Mouse (Mus musculus) gastrocnemius, adult 2 months (tissue): Measurements from ENCODE around the gene Alkbh5. TPM values are rescaled to one million over a fixed set of nuclear protein-coding genes. Genes with fewer than 3 reads are reported as not detected.
"Not testable (repeated sequence)": the region's sequence is repeated elsewhere in the genome, so short reads cannot be mapped to it uniquely, and the experiment has no call there.

Experiments used
- DNase-seq: peaks from one replicate; pipeline ENCODE4 v3.0.0; 2022
- H3K27ac ChIP-seq: fragments of 200-600 bp; 2 replicates; pipeline ENCODE4 v1.8.1; 2022; ENCODE audit warnings: mild to moderate bottlenecking
- H3K4me3 ChIP-seq: fragments of 200-600 bp; 2 replicates; pipeline ENCODE4 v1.8.1; 2022; ENCODE audit warnings: mild to moderate bottlenecking, moderate library complexity
- CTCF ChIP-seq: fragments of 200-600 bp; IDR thresholded peaks from 2 replicates; pipeline ENCODE4 v1.8.1; 2022; ENCODE audit warnings: antibody characterized with exemption, mild to moderate bottlenecking, moderate library complexity
- intact Hi-C: fragments of 180-260 bp; cut with DNase I; formaldehyde crosslinking; loops from one replicate; pipeline ENCODE4 v1.15.1; 2025
- total RNA-seq, 2 experiments: library from RNA; stranded (reverse); gene quantifications; 2 replicates each; pipeline ENCODE4 v1.2.3; 2021

Alkbh5 gene
- total RNA-seq, 2 experiments from 2014 or later = 115 to 122 TPM

DNA sequence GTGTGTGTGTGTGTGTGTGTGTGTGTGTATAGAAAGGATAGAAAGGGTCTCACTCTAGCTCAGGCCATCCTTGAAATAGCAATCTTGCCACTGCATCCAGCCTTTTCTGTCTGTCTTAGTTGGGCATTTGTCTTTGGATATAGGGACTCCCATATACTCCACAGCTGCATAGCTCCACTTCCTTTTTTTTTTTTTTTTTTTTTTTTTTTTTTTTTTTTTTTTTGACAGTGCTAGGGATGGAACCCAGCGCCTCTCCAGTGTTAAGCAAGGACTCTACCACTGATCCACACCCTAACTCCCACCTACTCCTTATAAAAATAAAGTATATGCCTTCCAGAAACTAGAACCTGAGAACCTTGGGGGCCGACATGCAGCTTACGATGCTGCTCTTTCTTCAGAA lies 21.5 kb downstream of the Alkbh5 start:
- intact Hi-C loops = no loop called here
- no peak for TF ChIP-seq CTCF
- Histone ChIP-seq H3K4me3 (no peak overlapping the region), H3K27ac (no peak overlapping the region)
- no peak for DNase-seq

DNA sequence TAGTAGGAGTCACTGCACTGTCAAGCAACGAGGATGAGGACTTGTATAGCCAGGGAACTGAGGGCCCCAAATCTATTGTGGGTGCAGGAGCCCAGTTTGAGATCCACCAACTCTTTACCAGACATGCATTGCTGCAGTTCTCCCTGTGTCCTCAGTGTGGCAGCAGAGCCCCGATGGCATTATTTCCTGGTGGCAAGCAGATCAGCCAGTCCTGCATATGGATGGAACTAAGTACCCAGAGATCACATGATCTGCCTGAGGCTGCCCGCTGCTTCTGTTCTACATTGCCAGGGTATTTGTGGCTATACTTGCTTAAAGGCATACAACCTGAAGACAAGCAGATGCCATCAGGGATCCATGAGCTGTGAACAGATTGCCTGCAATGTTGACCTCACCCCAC lies 23.2 kb downstream of the Alkbh5 start:
- no peak overlapping the region for H3K4me3 ChIP-seq
- peak; percentile 72 for DNase-seq
- H3K27ac ChIP-seq = no peak overlapping the region
- TF ChIP-seq CTCF = no peak; the same call in 1 of the 2 replicates
- intact Hi-C loops = no loop called here

DNA sequence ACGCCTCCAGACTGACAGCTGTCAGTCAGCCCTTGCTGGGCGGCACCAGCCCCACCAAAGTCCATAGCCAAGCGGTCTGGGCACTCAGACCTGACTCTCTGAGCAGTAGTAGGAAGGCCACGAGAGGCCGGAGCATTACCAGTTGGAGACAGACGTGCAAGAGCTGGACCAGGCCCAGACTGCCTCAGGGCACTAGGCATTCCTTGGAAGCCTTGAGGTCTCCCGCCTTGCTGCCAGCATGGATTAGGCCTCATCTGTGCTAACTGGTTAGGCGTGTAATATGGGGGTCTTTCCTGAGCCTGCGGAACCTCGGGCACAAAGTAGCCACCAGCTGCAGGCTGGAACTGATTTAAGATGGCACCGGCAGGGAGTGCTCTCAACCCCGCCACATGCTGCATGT lies 37.8 kb downstream of the Alkbh5 start:
- intact Hi-C loops, DNase-seq, H3K27ac ChIP-seq, H3K4me3 ChIP-seq: not testable (repeated sequence)

Other genes with a start within 250 kb of the Alkbh5 start
- gene Tom1l2, start 183.5 kb upstream of the Alkbh5 start, total RNA-seq = 10 to 100 TPM; 63.7 to 63.9 TPM
- 1 to 10 TPM in 1 of 2 experiments, under 1 TPM in 1; 0.87 to 1.0 TPM for gene Drc3, start 183.1 kb upstream of the Alkbh5 start, total RNA-seq
- gene Gid4, start 119.2 kb upstream of the Alkbh5 start, total RNA-seq = 10 to 100 TPM; 64.5 to 66.7 TPM
- gene Atpaf2, start 117.9 kb upstream of the Alkbh5 start, total RNA-seq = 10 to 100 TPM; 28.9 to 31.4 TPM
- 10 to 100 TPM; 26.4 to 26.6 TPM for gene Drg2, start 81.8 kb upstream of the Alkbh5 start, total RNA-seq
- gene Myo15, start 67.0 kb upstream of the Alkbh5 start, total RNA-seq = under 1 TPM in 1 of 2 experiments, not detected in 1; 0.06 TPM
- gene Llgl1, start 163.3 kb downstream of the Alkbh5 start, total RNA-seq = 1 to 10 TPM; 9.0 to 9.5 TPM
- 100 to 1,000 TPM in 1 of 2 experiments, 10 to 100 TPM in 1; 96.1 to 103 TPM for gene Flii, start 190.9 kb downstream of the Alkbh5 start, total RNA-seq
- 10 to 100 TPM; 61.9 to 91.0 TPM for gene Mief2, start 192.0 kb downstream of the Alkbh5 start, total RNA-seq
- gene Top3a, start 241.0 kb downstream of the Alkbh5 start, total RNA-seq = 1 to 10 TPM; 4.5 to 4.7 TPM
- gene Smcr8, start 241.1 kb downstream of the Alkbh5 start, total RNA-seq = 10 to 100 TPM; 19.8 to 20.1 TPM